Comparison of ENCODE assay signal across 8 mouse cellular contexts in genomic region chr2:122665973-122666875, GRCm38 (mm10). TPM values are rescaled to one million over a fixed set of nuclear protein-coding genes. Genes with fewer than 3 reads are reported as not detected.
A peak's percentile ranks its signal among the peaks of the same experiment; 100 is the strongest.
DNase-seq lines count a peak whose midpoint lies in the region; ATAC-seq and TF ChIP-seq lines count a peak whose summit lies in the region.

No protein-coding gene starts in this region.

- no peaks in the 10 kb centered on the region for H3K36me3 ChIP-seq in midbrain, embryonic 10.5 days
- H3K36me3 ChIP-seq in midbrain, embryonic 16.5 days (ENCODE audit: control insufficient read depth, insufficient read depth, low read length) = no peaks in the 10 kb centered on the region
- H3K36me3 ChIP-seq in liver, adult 2 months (ENCODE audit: control insufficient read depth, insufficient read depth, low read length) = no peaks in the 10 kb centered on the region

- H3K27me3 ChIP-seq in midbrain, embryonic 10.5 days (ENCODE audit: low read depth, poor library complexity, severe bottlenecking) = peaks cover 11% of the 10 kb centered on the region; the same call in 1 of the 2 replicates
- H3K27me3 ChIP-seq in midbrain, embryonic 16.5 days (ENCODE audit: control insufficient read depth, insufficient read depth, low read depth, low read length) = no peaks in the 10 kb centered on the region
- H3K27me3 ChIP-seq in liver, adult 2 months (ENCODE audit: control insufficient read depth, insufficient read depth, low read length) = no peaks in the 10 kb centered on the region

- no peaks in the 10 kb centered on the region for H3K79me2 ChIP-seq in liver, adult 2 months (ENCODE audit: control insufficient read depth, insufficient read depth, low read length)

- no peaks in the 10 kb centered on the region for H3K9me3 ChIP-seq in midbrain, embryonic 10.5 days (replicated peaks)
- H3K9me3 ChIP-seq in midbrain, embryonic 16.5 days (replicated peaks; ENCODE audit: control insufficient read depth, low read length, poor library complexity, severe bottlenecking) = no peaks in the 10 kb centered on the region

- peak; percentile 80 for TF ChIP-seq CTCF in liver, adult 2 months (IDR thresholded peaks at IDR 0.05; ENCODE audit: low read depth, low read length)

- H3K9ac ChIP-seq in midbrain, embryonic 16.5 days (ENCODE audit: low read depth, low read length) = no peak overlapping the region
- H3K9ac ChIP-seq in liver, adult 2 months (ENCODE audit: low read depth, low read length) = no peak overlapping the region

- ATAC-seq in midbrain, embryonic 16.5 days = no peak

- no peak overlapping the region for H3K4me2 ChIP-seq in midbrain, embryonic 16.5 days (ENCODE audit: low read length)

- no peak overlapping the region for H3K27ac ChIP-seq in midbrain, embryonic 10.5 days (replicated peaks)
- no peak overlapping the region for H3K27ac ChIP-seq in midbrain, embryonic 16.5 days (ENCODE audit: low read length)
- no peak overlapping the region for H3K27ac ChIP-seq in liver, adult 2 months (replicated peaks; ENCODE audit: insufficient read depth, low read depth, low read length)

- H3K4me3 ChIP-seq in midbrain, embryonic 10.5 days = no peak overlapping the region
- H3K4me3 ChIP-seq in midbrain, embryonic 16.5 days (ENCODE audit: low read depth, low read length) = no peak overlapping the region
- H3K4me3 ChIP-seq in liver, adult 2 months (ENCODE audit: insufficient read depth, low read depth, low read length) = no peak overlapping the region

- TF ChIP-seq POLR2A in liver, adult 2 months (IDR thresholded peaks at IDR 0.05; ENCODE audit: extremely low read depth, insufficient read depth, low read length) = no peak

- no peaks in the 10 kb centered on the region for H3K4me1 ChIP-seq in midbrain, embryonic 10.5 days
- H3K4me1 ChIP-seq in midbrain, embryonic 16.5 days (ENCODE audit: control insufficient read depth, insufficient read depth, low read length) = no peaks in the 10 kb centered on the region
- no peaks in the 10 kb centered on the region for H3K4me1 ChIP-seq in liver, adult 2 months (ENCODE audit: control insufficient read depth, insufficient read depth, low read length)

- peak; percentile 28 for DNase-seq in midbrain, embryonic 10.5 days (ENCODE audit: low spot score)
- peak; percentile 58 for DNase-seq in NIH3T3 (ENCODE audit: low read depth)
- DNase-seq in cerebellum, adult 9-10 months = peak; percentile 25
- peak; percentile 44 for DNase-seq in heart, postnatal 4 days
- peak; percentile 33 for DNase-seq in liver, adult 2 months (ENCODE audit: extremely low read depth, low read depth, low spot score)
- peak; percentile 53 for DNase-seq in retina, embryonic 14.5 days (ENCODE audit: low spot score)
- no peak for DNase-seq in urinary bladder, postnatal 4 days (ENCODE audit: low spot score in 2 of 2)

- WGBS in midbrain, embryonic 10.5 days = 50% methylated on average over 12 of the region's 12 CpGs
- 55% methylated on average over 12 of the region's 12 CpGs for WGBS in midbrain, embryonic 16.5 days
- 30% methylated on average over 12 of the region's 12 CpGs for WGBS in liver, adult 2 months

RNA-seq across cellular contexts. Expression of gene AA467197, which starts 29.4 kb away (rescaled TPM):
- polyA plus RNA-seq in midbrain, embryonic 10.5 days (2016; fragmentation: Nextera tagmentation; extraction: Ambion mirVana) = 0.35 and 0.41 TPM in 2 replicates
- polyA plus RNA-seq in midbrain, embryonic 16.5 days (2015; fragmentation: Nextera tagmentation; extraction: Ambion mirVana) = 0.30 TPM in 1 of 2 replicates, not detected in the other
- total RNA-seq in heart, postnatal 4 days (2021) = under 1 TPM in 1 of 2 experiments, not detected in 1; 0.36 TPM
- total RNA-seq in liver, adult 2 months (2014; rRNA removed) = not detected in 2 replicates
- polyA plus RNA-seq in liver, adult 2 months (2012; rRNA removed) = not detected in 2 replicates

RNA-seq across cellular contexts. Expression of gene Slc30a4, which starts 36.2 kb away (rescaled TPM):
- polyA plus RNA-seq in midbrain, embryonic 10.5 days (2016; fragmentation: Nextera tagmentation; extraction: Ambion mirVana) = 3.3 and 4.1 TPM in 2 replicates
- 5.8 and 6.5 TPM in 2 replicates for polyA plus RNA-seq in midbrain, embryonic 16.5 days (2015; fragmentation: Nextera tagmentation; extraction: Ambion mirVana)
- 10 to 100 TPM; 16.2 to 16.4 TPM for total RNA-seq in heart, postnatal 4 days (2021)
- total RNA-seq in liver, adult 2 months (2014; rRNA removed) = 8.5 and 8.8 TPM in 2 replicates
- polyA plus RNA-seq in liver, adult 2 months (2012; rRNA removed) = 2.3 and 2.4 TPM in 2 replicates

RNA-seq across cellular contexts. Expression of gene Gatm, which starts 55.1 kb away (rescaled TPM):
- polyA plus RNA-seq in midbrain, embryonic 10.5 days (2016; fragmentation: Nextera tagmentation; extraction: Ambion mirVana) = 20.5 and 21.5 TPM in 2 replicates
- polyA plus RNA-seq in midbrain, embryonic 16.5 days (2015; fragmentation: Nextera tagmentation; extraction: Ambion mirVana) = 45.2 and 56.3 TPM in 2 replicates
- total RNA-seq in heart, postnatal 4 days (2021) = 10 to 100 TPM in 1 of 2 experiments, 1 to 10 TPM in 1; 9.1 to 10.5 TPM
- 11.9 and 13.6 TPM in 2 replicates for total RNA-seq in liver, adult 2 months (2014; rRNA removed)
- polyA plus RNA-seq in liver, adult 2 months (2012; rRNA removed) = 3.2 and 9.9 TPM in 2 replicates

Comparison
In these comparisons a context has a peak if more than half of its experiments do, and no peak if none do; other contexts are left out.
1. DNase-seq: peak in midbrain, embryonic 10.5 days (single experiment), NIH3T3 (single experiment), cerebellum, adult 9-10 months (single experiment), heart, postnatal 4 days (single experiment), liver, adult 2 months (single experiment) and retina, embryonic 14.5 days (single experiment); none in urinary bladder, postnatal 4 days (0 of 2).